Comparison of ENCODE assay signal across 10 mouse cellular contexts in the genomic region with DNA sequence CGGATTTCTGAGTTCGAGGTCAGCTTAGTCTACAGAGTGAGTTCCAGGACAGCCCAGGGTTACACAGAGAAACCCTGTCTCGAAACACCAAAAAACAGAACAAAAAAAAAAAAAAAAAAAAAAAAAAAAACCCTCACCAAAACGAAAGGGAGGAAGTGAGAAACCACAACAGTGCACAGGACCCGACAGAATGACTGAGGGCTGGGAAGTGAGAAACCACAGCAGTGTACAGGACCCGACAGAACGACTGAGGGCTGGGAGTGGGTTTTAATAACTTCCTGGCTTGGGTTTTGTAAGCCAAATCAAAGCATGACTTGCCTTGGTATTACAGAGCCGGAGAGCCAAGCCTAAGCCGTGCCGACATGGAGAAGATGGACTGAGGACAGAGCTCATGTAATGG. TPM values are rescaled to one million over a fixed set of nuclear protein-coding genes. Genes with fewer than 3 reads are reported as not detected.
DNase-seq lines count a peak whose midpoint lies in the region.
"Had no signal": no experiment of that assay in that cellular context is flagged by ENCODE, and none has a peak within 500 bp of the region (broad histone marks: within the 10 kb centered on the region; RNA-seq: fewer than 3 reads in every experiment).

No protein-coding gene starts in this region.

- H3K36me3 ChIP-seq in megakaryocyte, embryonic 14.5 days (replicated peaks; ENCODE audit: low read length): peaks cover 41% of the 10 kb centered on the region
- H3K36me3 ChIP-seq in limb, embryonic 10.5 days: peaks cover 69% of the 10 kb centered on the region

- H3K4me3 ChIP-seq in megakaryocyte, embryonic 14.5 days (replicated peaks): peak overlapping the region; percentile 85
- H3K4me3 ChIP-seq in limb, embryonic 10.5 days: no peak overlapping the region
- H3K4me3 ChIP-seq: limb, embryonic 12.5 days had no signal

- 82% methylated on average over 10 of the region's 10 CpGs for WGBS in limb, embryonic 10.5 days

- no peak overlapping the region for H3K27ac ChIP-seq in limb, embryonic 10.5 days
- H3K27ac ChIP-seq: limb, embryonic 12.5 days had no signal

- peaks cover 35% of the 10 kb centered on the region for H3K27me3 ChIP-seq in megakaryocyte, embryonic 14.5 days (replicated peaks)
- no peaks in the 10 kb centered on the region for H3K27me3 ChIP-seq in limb, embryonic 10.5 days (ENCODE audit: low read depth, poor library complexity, severe bottlenecking)
- H3K27me3 ChIP-seq: limb, embryonic 12.5 days had no signal

- H3K9me3 ChIP-seq in megakaryocyte, embryonic 14.5 days: peaks cover 3% of the 10 kb centered on the region; the same call in 1 of the 2 replicates
- H3K9me3 ChIP-seq in limb, embryonic 10.5 days (replicated peaks): no peaks in the 10 kb centered on the region
- H3K9me3 ChIP-seq: limb, embryonic 12.5 days had no signal

- DNase-seq in layer of hippocampus, adult 9-11 months: peak; percentile 28
- no peak for DNase-seq in layer of hippocampus, postnatal 36 days
- peak; percentile 73 for DNase-seq in MEL-GATA-1-ER (ENCODE audit: extremely low read depth, low read depth)
- DNase-seq in thymus, adult 18-20 months: peak; percentile 28 to 62
- DNase-seq in urinary bladder, postnatal 4 days (ENCODE audit: low spot score in 2 of 2): no peak
- no peak for DNase-seq in limb, embryonic 10.5 days (ENCODE audit: low spot score)
- DNase-seq in embryo, embryonic 10.5 days (ENCODE audit: low spot score): no peak
- DNase-seq: gastrocnemius, postnatal 36 days had no signal

- H3K4me1 ChIP-seq in megakaryocyte, embryonic 14.5 days: peaks cover 34% of the 10 kb centered on the region
- no peaks in the 10 kb centered on the region for H3K4me1 ChIP-seq in limb, embryonic 10.5 days
- H3K4me1 ChIP-seq: limb, embryonic 12.5 days had no signal

RNA-seq across cellular contexts. Expression of a gene that starts 32.9 kb away (rescaled TPM):
- 10 to 100 TPM; 73.3 to 81.2 TPM for total RNA-seq in layer of hippocampus, postnatal 36 days (2021)
- 16.9 TPM in 1 of 2 replicates, not detected in the other for polyA plus RNA-seq in megakaryocyte, embryonic 14.5 days (2012; ENCODE audit: insufficient read depth, low replicate concordance)
- polyA plus RNA-seq in limb, embryonic 10.5 days (2016; fragmentation: Nextera tagmentation; extraction: Ambion mirVana): 230 and 231 TPM in 2 replicates

RNA-seq across cellular contexts. Expression of a gene that starts 55.4 kb away (rescaled TPM):
- 1 to 10 TPM; 5.0 to 5.1 TPM for total RNA-seq in layer of hippocampus, postnatal 36 days (2021)
- not detected in 2 replicates for polyA plus RNA-seq in megakaryocyte, embryonic 14.5 days (2012; ENCODE audit: insufficient read depth, low replicate concordance)
- 7.9 and 8.9 TPM in 2 replicates for polyA plus RNA-seq in limb, embryonic 10.5 days (2016; fragmentation: Nextera tagmentation; extraction: Ambion mirVana)

Comparison
In these comparisons a context has a peak if more than half of its experiments do, and no peak if none do; other contexts are left out.
1. DNase-seq: peak in layer of hippocampus, adult 9-11 months (single experiment), MEL-GATA-1-ER (single experiment) and thymus, adult 18-20 months (2 of 2); none in layer of hippocampus, postnatal 36 days (0 of 2), urinary bladder, postnatal 4 days (0 of 2), limb, embryonic 10.5 days (single experiment) and embryo, embryonic 10.5 days (single experiment).
2. RNA of a gene that starts 32.9 kb away (polyA plus RNA-seq): 230 to 231 TPM in limb, embryonic 10.5 days; 16.9 TPM in megakaryocyte, embryonic 14.5 days; every median in the first group is over 10 times any median in the second.